Mouse (Mus musculus): ENCODE measurements at regions not wholly inside any gene's neighbourhood (a gene's known extent, or its start where the extent isn't known, plus 50 kb on each side); places are given as distances from the start of the nearest gene placed in this dataset.

GRCm38 (mm10) chr7:64056498-64056897 is 97.1 kb upstream of the Trpm1 start:
- no peaks in the 10 kb centered on the region for H3K36me3 ChIP-seq
- no peaks in the 10 kb centered on the region for H3K9me3 ChIP-seq
- H3K4me3 ChIP-seq = no peak overlapping the region
- no peak overlapping the region for H3K4me2 ChIP-seq (replicated peaks)
- H3K9ac ChIP-seq = no peak overlapping the region
- H3K4me1 ChIP-seq = no peaks in the 10 kb centered on the region
- 78% methylated on average over 3 of the region's 3 CpGs for WGBS
- ATAC-seq (ENCODE audit: low FRiP score, low read depth) = no peak
- H3K27me3 ChIP-seq = no peaks in the 10 kb centered on the region
- H3K27ac ChIP-seq = no peak overlapping the region

- no peak overlapping the region for H3K4me2 ChIP-seq (replicated peaks)
- no peak overlapping the region for H3K27ac ChIP-seq
- no peak overlapping the region for H3K9ac ChIP-seq
- no peak for ATAC-seq (ENCODE audit: low FRiP score, low read depth)
- H3K36me3 ChIP-seq = no peaks in the 10 kb centered on the region
- H3K27me3 ChIP-seq = no peaks in the 10 kb centered on the region
- no peaks in the 10 kb centered on the region for H3K9me3 ChIP-seq
- WGBS = 68% methylated on average over 4 of the region's 4 CpGs
- no peak overlapping the region for H3K4me3 ChIP-seq
- H3K4me1 ChIP-seq = 0 out of 2 replicates have a peak, but pooled peaks cover 4% of the 10 kb centered on the region
Observed at GRCm38 (mm10) chr7:64054996-64055395, 98.6 kb upstream of the Trpm1 start.

- no peaks in the 10 kb centered on the region for H3K36me3 ChIP-seq
- H3K27ac ChIP-seq = no peak overlapping the region
- no peak overlapping the region for H3K4me3 ChIP-seq
- H3K4me2 ChIP-seq (replicated peaks) = no peak overlapping the region
- H3K9me3 ChIP-seq = no peaks in the 10 kb centered on the region
- peaks cover 9% of the 10 kb centered on the region for H3K4me1 ChIP-seq
- no peaks in the 10 kb centered on the region; the same call in 1 of the 2 replicates for H3K27me3 ChIP-seq
- 51% methylated on average over 12 of the region's 12 CpGs for WGBS
- H3K9ac ChIP-seq = no peak overlapping the region
- no peak for ATAC-seq (ENCODE audit: low FRiP score, low read depth)
Observed at GRCm38 (mm10) chr7:64053766-64054165, 99.9 kb upstream of the Trpm1 start.

- H3K4me2 ChIP-seq (replicated peaks) = no peak overlapping the region
- no peaks in the 10 kb centered on the region for H3K36me3 ChIP-seq
- ATAC-seq (ENCODE audit: low FRiP score, low read depth) = no peak
- H3K9me3 ChIP-seq = no peaks in the 10 kb centered on the region
- H3K27me3 ChIP-seq = no peaks in the 10 kb centered on the region; the same call in 1 of the 2 replicates
- no peak overlapping the region for H3K27ac ChIP-seq
- peaks cover 18% of the 10 kb centered on the region for H3K4me1 ChIP-seq
- no peak overlapping the region for H3K4me3 ChIP-seq
- 79% methylated on average over 9 of the region's 9 CpGs for WGBS
- H3K9ac ChIP-seq = no peak overlapping the region
Observed at GRCm38 (mm10) chr7:64052400-64052799, 101.2 kb upstream of the Trpm1 start.

- Histone ChIP-seq H3K4me3 (no peak overlapping the region), H3K4me1 (peaks cover 18% of the 10 kb centered on the region), H3K4me2 (replicated peaks) (no peak overlapping the region), H3K36me3 (no peaks in the 10 kb centered on the region), H3K9ac (no peak overlapping the region), H3K27me3 (no peaks in the 10 kb centered on the region; the same call in 1 of the 2 replicates), H3K27ac (no peak overlapping the region), H3K9me3 (no peaks in the 10 kb centered on the region)
- no peak for ATAC-seq (ENCODE audit: low FRiP score, low read depth)
- 83% methylated on average over 3 of the region's 3 CpGs for WGBS
Observed at GRCm38 (mm10) chr7:64050826-64051401, 102.7 kb upstream of the Trpm1 start.

- no peak overlapping the region for H3K4me2 ChIP-seq (replicated peaks)
- H3K4me3 ChIP-seq = no peak overlapping the region
- H3K9ac ChIP-seq = no peak overlapping the region
- no peaks in the 10 kb centered on the region for H3K36me3 ChIP-seq
- no peaks in the 10 kb centered on the region; the same call in 1 of the 2 replicates for H3K27me3 ChIP-seq
- ATAC-seq (ENCODE audit: low FRiP score, low read depth) = no peak
- 74% methylated on average over 5 of the region's 5 CpGs for WGBS
- no peaks in the 10 kb centered on the region for H3K9me3 ChIP-seq
- no peak overlapping the region for H3K27ac ChIP-seq
- peaks cover 18% of the 10 kb centered on the region for H3K4me1 ChIP-seq
Observed at GRCm38 (mm10) chr7:64050246-64050645, 103.4 kb upstream of the Trpm1 start.

- Histone ChIP-seq H3K9me3 (no peaks in the 10 kb centered on the region), H3K4me2 (replicated peaks) (peak overlapping the region; percentile 78), H3K36me3 (no peaks in the 10 kb centered on the region), H3K9ac (peak overlapping the region; percentile 71; the same call in 1 of the 2 replicates), H3K4me1 (peaks cover 18% of the 10 kb centered on the region), H3K27ac (peak overlapping the region; percentile 23; the same call in 1 of the 2 replicates), H3K4me3 (peak overlapping the region; percentile 50), H3K27me3 (no peaks in the 10 kb centered on the region; the same call in 1 of the 2 replicates)
- ATAC-seq (ENCODE audit: low FRiP score, low read depth) = 0 out of 2 replicates have a peak, but pooled peaks have one; percentile 4
- WGBS = 80% methylated on average over 11 of the region's 11 CpGs
Observed at GRCm38 (mm10) chr7:64049183-64049965, 104.3 kb upstream of the Trpm1 start.

- Histone ChIP-seq H3K9me3 (no peaks in the 10 kb centered on the region), H3K27me3 (no peaks in the 10 kb centered on the region; the same call in 1 of the 2 replicates), H3K4me3 (peak overlapping the region; percentile 50), H3K36me3 (no peaks in the 10 kb centered on the region), H3K9ac (peak overlapping the region; percentile 71), H3K27ac (peak overlapping the region; percentile 23), H3K4me2 (replicated peaks) (peak overlapping the region; percentile 78), H3K4me1 (peaks cover 18% of the 10 kb centered on the region)
- 5% methylated on average over 21 of the region's 21 CpGs for WGBS
- ATAC-seq (ENCODE audit: low FRiP score, low read depth) = peak; percentile 93
Observed at GRCm38 (mm10) chr7:64048452-64049182, 105.0 kb upstream of the Trpm1 start.

GRCm38 (mm10) chr7:64047831-64048230 is 105.8 kb upstream of the Trpm1 start:
- no peak for ATAC-seq (ENCODE audit: low FRiP score, low read depth)
- H3K4me3 ChIP-seq = peak overlapping the region; percentile 50; the same call in 1 of the 2 replicates
- H3K4me1 ChIP-seq = peaks cover 21% of the 10 kb centered on the region
- no peaks in the 10 kb centered on the region; the same call in 1 of the 2 replicates for H3K27me3 ChIP-seq
- WGBS = 75% methylated on average over 4 of the region's 4 CpGs
- H3K9me3 ChIP-seq = no peaks in the 10 kb centered on the region
- peak overlapping the region; percentile 78 for H3K4me2 ChIP-seq (replicated peaks)
- no peak overlapping the region for H3K9ac ChIP-seq
- no peaks in the 10 kb centered on the region for H3K36me3 ChIP-seq
- peak overlapping the region; percentile 15; the same call in 1 of the 2 replicates for H3K27ac ChIP-seq

GRCm38 (mm10) chr7:64045292-64045691 is 106.6 kb upstream of the Klf13 start:
- peaks cover 5% of the 10 kb centered on the region for H3K9me3 ChIP-seq
- H3K27me3 ChIP-seq = no peaks in the 10 kb centered on the region; the same call in 1 of the 2 replicates
- H3K4me3 ChIP-seq = no peak overlapping the region
- 88% methylated on average over 3 of the region's 3 CpGs for WGBS
- no peak overlapping the region for H3K4me2 ChIP-seq (replicated peaks)
- no peak for ATAC-seq (ENCODE audit: low FRiP score, low read depth)
- H3K9ac ChIP-seq = no peak overlapping the region
- H3K36me3 ChIP-seq = no peaks in the 10 kb centered on the region
- peaks cover 20% of the 10 kb centered on the region for H3K4me1 ChIP-seq
- H3K27ac ChIP-seq = no peak overlapping the region

GRCm38 (mm10) chr7:64042978-64043377 is 104.3 kb upstream of the Klf13 start:
- WGBS = 49% methylated on average over 2 of the region's 2 CpGs
- H3K4me1 ChIP-seq = peaks cover 7% of the 10 kb centered on the region
- peaks cover 5% of the 10 kb centered on the region for H3K9me3 ChIP-seq
- 0 out of 2 replicates have a peak overlapping the region, but pooled peaks have one; percentile 25 for H3K9ac ChIP-seq
- no peak overlapping the region for H3K4me2 ChIP-seq (replicated peaks)
- no peak overlapping the region for H3K4me3 ChIP-seq
- peak; percentile 28; the same call in 1 of the 2 replicates for ATAC-seq (ENCODE audit: low FRiP score, low read depth)
- H3K27ac ChIP-seq = no peak overlapping the region
- H3K36me3 ChIP-seq = no peaks in the 10 kb centered on the region
- no peaks in the 10 kb centered on the region for H3K27me3 ChIP-seq

GRCm38 (mm10) chr7:64041303-64041702 is 102.6 kb upstream of the Klf13 start:
- 94% methylated on average over 7 of the region's 7 CpGs for WGBS
- Histone ChIP-seq H3K9ac (no peak overlapping the region), H3K27ac (no peak overlapping the region), H3K4me2 (replicated peaks) (no peak overlapping the region), H3K27me3 (no peaks in the 10 kb centered on the region), H3K4me1 (peaks cover 4% of the 10 kb centered on the region; the same call in 1 of the 2 replicates), H3K9me3 (peaks cover 5% of the 10 kb centered on the region), H3K36me3 (no peaks in the 10 kb centered on the region), H3K4me3 (no peak overlapping the region)
- no peak for ATAC-seq (ENCODE audit: low FRiP score, low read depth)

Measured in limb, embryonic 13.5 days (tissue).